Mouse (Mus musculus): Measurements from ENCODE around the gene Tmem259. TPM values are rescaled to one million over a fixed set of nuclear protein-coding genes. Genes with fewer than 3 reads are reported as not detected.

Tmem259 gene
- polyA plus RNA-seq, 1 experiment from 2014 or later: 20.3 TPM

DNA sequence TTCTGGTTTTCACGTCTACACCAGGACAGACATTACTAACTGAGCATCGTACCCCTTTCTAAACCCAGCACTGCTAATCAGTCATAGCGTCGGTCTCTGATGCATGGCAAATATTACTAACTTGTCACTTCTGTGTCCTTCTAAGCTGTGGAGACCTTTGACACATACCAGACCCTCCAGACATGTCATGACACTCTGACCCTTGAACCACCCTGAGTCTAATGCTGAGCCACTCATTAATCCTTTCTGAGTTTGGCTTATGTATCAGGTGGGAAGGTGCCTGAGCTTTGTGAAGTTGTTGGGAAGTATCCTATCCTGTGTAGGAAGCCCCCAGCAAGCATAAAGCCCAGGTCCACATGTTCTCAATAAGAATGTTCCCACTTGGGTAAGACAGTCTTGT is 34.3 kb downstream of the Tmem259 start:
- H3K27ac ChIP-seq (replicated peaks in 1 of 2; ENCODE audit: control insufficient read depth in 1 of 2, insufficient read depth in 1 of 2, low read depth in 2 of 2, low read length in 2 of 2): no peak overlapping the region
- H3K4me3 ChIP-seq (ENCODE audit: control insufficient read depth in 1 of 2, insufficient read depth in 1 of 2, low read depth in 1 of 2, low read length in 2 of 2): no peak overlapping the region
- H3K36me3 ChIP-seq (ENCODE audit: control insufficient read depth, insufficient read depth, low read length): peaks cover 52% of the 10 kb centered on the region
- no peak overlapping the region for H3K4me2 ChIP-seq (ENCODE audit: low read length)
- H3K9ac ChIP-seq (ENCODE audit: low read length): no peak overlapping the region
- ATAC-seq (ENCODE audit: insufficient number of reproducible peaks, insufficient read depth, low FRiP score, low read depth): no peak
- no peaks in the 10 kb centered on the region for H3K27me3 ChIP-seq (ENCODE audit: control insufficient read depth, insufficient read depth, low read length)
- H3K4me1 ChIP-seq (ENCODE audit: control insufficient read depth in 2 of 2, insufficient read depth in 2 of 2, low read length in 2 of 2): peaks cover 20% of the 10 kb centered on the region in 2 experiments
- 60% methylated on average over 4 of the region's 4 CpGs for WGBS
- H3K9me3 ChIP-seq (ENCODE audit: control insufficient read depth, low read length): no peaks in the 10 kb centered on the region

DNA sequence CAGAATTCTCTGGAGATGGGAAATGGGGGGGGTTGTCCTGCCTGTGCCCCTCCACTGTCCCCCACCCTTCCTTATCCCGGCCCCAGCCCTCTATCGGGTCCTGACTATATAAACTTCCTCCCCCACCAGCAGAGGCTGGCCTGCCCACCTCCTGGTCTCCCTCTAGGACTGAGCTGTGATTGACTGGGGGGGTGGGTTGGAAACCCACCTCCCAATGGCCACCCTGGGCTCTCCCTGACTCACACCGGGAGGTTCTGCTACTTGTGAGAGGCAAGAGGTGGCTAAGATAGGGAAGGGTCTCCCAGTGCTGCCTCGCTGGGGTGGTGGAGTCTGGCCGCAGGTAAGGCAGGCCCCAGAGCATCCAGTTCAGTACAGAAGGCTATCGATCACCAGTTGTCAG is 36.6 kb downstream of the Tmem259 start:
- Histone ChIP-seq H3K4me3 (ENCODE audit: control insufficient read depth in 1 of 2, insufficient read depth in 1 of 2, low read depth in 1 of 2, low read length in 2 of 2) (no peak overlapping the region), H3K9ac (ENCODE audit: low read length) (no peak overlapping the region), H3K4me2 (ENCODE audit: low read length) (no peak overlapping the region)

DNA sequence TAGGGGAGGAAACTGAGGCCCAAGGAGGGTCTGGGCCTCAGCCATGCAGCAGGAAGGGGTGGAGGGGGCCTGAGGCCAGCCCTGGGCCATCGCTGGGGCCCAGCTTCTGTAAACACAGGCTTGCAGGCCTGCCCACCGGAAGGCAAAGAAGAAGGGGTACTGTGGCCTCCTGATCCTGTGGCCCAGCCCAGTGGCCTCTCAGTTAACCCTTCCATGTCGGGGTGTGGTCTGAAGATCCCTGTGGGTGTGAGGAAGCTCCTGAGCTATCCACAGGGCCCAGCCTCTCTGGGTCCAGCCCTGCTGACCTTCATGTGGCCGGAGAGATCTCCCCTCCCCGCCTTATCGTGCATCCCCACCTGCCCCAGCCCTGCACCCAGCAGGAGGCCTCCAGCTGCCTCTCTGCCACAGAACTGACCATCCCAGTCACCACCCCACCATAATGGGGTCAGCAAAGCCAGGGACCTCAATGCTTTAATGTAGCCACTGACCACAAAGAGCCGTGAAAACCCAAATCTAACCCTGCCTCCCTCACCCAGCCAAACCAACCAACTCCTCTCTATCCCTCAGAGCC is 37.3 kb downstream of the Tmem259 start:
- Histone ChIP-seq H3K27ac (replicated peaks in 1 of 2; ENCODE audit: control insufficient read depth in 1 of 2, insufficient read depth in 1 of 2, low read depth in 2 of 2, low read length in 2 of 2) (0 out of 4 replicates have a peak overlapping the region, but pooled peaks have one; percentile 16 to 24), H3K4me2 (ENCODE audit: low read length) (no peak overlapping the region), H3K9ac (ENCODE audit: low read length) (peak overlapping the region; percentile 53)

More for the DNA sequence above, 36.6 kb downstream of the Tmem259 start:
- H3K36me3 ChIP-seq (ENCODE audit: control insufficient read depth, insufficient read depth, low read length): peaks cover 39% of the 10 kb centered on the region
- no peaks in the 10 kb centered on the region for H3K27me3 ChIP-seq (ENCODE audit: control insufficient read depth, insufficient read depth, low read length)
- 70% methylated on average over 6 of the region's 6 CpGs for WGBS
- peaks cover 20% of the 10 kb centered on the region in 2 experiments for H3K4me1 ChIP-seq (ENCODE audit: control insufficient read depth in 2 of 2, insufficient read depth in 2 of 2, low read length in 2 of 2)
- H3K9me3 ChIP-seq (ENCODE audit: control insufficient read depth, low read length): no peaks in the 10 kb centered on the region
- ATAC-seq (ENCODE audit: insufficient number of reproducible peaks, insufficient read depth, low FRiP score, low read depth): no peak
- no peak overlapping the region for H3K27ac ChIP-seq (replicated peaks in 1 of 2; ENCODE audit: control insufficient read depth in 1 of 2, insufficient read depth in 1 of 2, low read depth in 2 of 2, low read length in 2 of 2)

DNA sequence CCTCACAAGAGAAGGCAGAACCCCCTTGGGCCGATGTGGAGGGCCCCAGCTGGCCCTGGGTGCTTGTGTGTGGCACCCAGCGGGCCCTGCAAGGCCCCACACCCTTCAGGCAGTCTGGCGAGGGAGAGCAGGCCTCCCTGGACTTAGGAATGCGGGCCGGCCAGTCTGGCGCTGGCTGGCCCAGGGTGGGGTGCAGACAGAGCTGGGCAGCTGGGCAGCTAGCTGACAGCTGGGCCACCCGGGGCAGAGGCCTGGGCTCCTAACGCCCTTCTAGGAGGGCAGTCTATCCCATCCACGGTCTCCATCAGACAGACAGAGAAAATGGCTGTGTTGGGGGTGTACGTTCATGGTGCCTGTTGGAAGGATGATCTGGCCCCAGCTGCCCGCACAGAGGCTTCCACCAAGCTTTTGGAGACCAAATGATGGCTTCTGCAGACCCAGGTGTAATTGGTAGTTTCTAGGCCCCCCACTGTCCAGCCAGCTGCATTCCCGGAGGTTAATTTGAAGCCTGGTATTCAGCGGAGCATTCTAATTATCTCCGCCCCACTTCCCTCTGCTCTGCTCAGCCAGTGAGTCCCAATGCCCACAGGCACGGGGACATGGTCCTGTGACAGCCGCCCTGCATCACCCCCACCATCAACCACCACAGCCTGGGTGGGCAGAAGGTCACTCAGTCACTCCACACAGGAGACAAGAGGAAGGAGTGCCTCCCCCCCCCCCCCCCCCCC is 38.5 kb downstream of the Tmem259 start:
- Histone ChIP-seq H3K9ac (ENCODE audit: low read length) (peak overlapping the region; percentile 40; the same call in 1 of the 2 replicates), H3K9me3 (ENCODE audit: control insufficient read depth, low read length) (no peaks in the 10 kb centered on the region), H3K27me3 (ENCODE audit: control insufficient read depth, insufficient read depth, low read length) (no peaks in the 10 kb centered on the region), H3K4me1 (ENCODE audit: control insufficient read depth in 2 of 2, insufficient read depth in 2 of 2, low read length in 2 of 2) (peaks cover 23 to 26% of the 10 kb centered on the region in 2 experiments), H3K27ac (replicated peaks in 1 of 2; ENCODE audit: control insufficient read depth in 1 of 2, insufficient read depth in 1 of 2, low read depth in 2 of 2, low read length in 2 of 2) (no peak overlapping the region; a peak in 1 of 4 replicates), H3K36me3 (ENCODE audit: control insufficient read depth, insufficient read depth, low read length) (peaks cover 27% of the 10 kb centered on the region), H3K4me3 (ENCODE audit: control insufficient read depth in 1 of 2, insufficient read depth in 1 of 2, low read depth in 1 of 2, low read length in 2 of 2) (no peak overlapping the region), H3K4me2 (ENCODE audit: low read length) (peak overlapping the region; percentile 1; the same call in 1 of the 2 replicates)
- 46% methylated on average over 16 of the region's 16 CpGs for WGBS
- ATAC-seq (ENCODE audit: insufficient number of reproducible peaks, insufficient read depth, low FRiP score, low read depth): no peak

More for the DNA sequence above, 37.3 kb downstream of the Tmem259 start:
- Histone ChIP-seq H3K36me3 (ENCODE audit: control insufficient read depth, insufficient read depth, low read length) (peaks cover 38% of the 10 kb centered on the region), H3K4me3 (ENCODE audit: control insufficient read depth in 1 of 2, insufficient read depth in 1 of 2, low read depth in 1 of 2, low read length in 2 of 2) (no peak overlapping the region), H3K9me3 (ENCODE audit: control insufficient read depth, low read length) (no peaks in the 10 kb centered on the region), H3K27me3 (ENCODE audit: control insufficient read depth, insufficient read depth, low read length) (no peaks in the 10 kb centered on the region), H3K4me1 (ENCODE audit: control insufficient read depth in 2 of 2, insufficient read depth in 2 of 2, low read length in 2 of 2) (peaks cover 20% of the 10 kb centered on the region in 2 experiments)
- WGBS: 28% methylated on average over 7 of the region's 7 CpGs
- ATAC-seq (ENCODE audit: insufficient number of reproducible peaks, insufficient read depth, low FRiP score, low read depth): no peak

DNA sequence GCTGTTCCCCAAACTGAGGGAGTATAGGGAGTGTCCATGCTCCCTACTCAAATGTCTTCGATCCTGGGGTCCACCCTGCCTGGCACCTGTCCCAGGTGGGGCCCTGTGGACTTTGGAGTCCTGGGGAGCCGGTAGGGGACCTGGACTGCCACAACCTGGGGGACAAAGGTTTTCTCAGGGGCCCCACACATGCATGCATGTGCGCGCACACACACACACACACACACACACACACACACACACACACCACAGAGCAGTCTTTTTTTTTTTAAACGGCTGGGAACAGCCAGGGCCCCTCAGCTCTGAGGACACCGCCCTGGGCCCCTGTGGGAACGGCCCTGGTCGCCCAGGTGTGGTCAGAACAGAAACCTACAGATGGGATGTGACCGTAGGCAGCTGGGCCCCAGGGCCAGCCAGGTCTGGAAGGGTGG is 40.6 kb downstream of the Tmem259 start:
- Histone ChIP-seq H3K4me2 (ENCODE audit: low read length) (no peak overlapping the region), H3K4me3 (ENCODE audit: control insufficient read depth in 1 of 2, insufficient read depth in 1 of 2, low read depth in 1 of 2, low read length in 2 of 2) (no peak overlapping the region), H3K36me3 (ENCODE audit: control insufficient read depth, insufficient read depth, low read length) (peaks cover 5% of the 10 kb centered on the region; the same call in 1 of the 2 replicates), H3K27ac (replicated peaks in 1 of 2; ENCODE audit: control insufficient read depth in 1 of 2, insufficient read depth in 1 of 2, low read depth in 2 of 2, low read length in 2 of 2) (no peak overlapping the region), H3K27me3 (ENCODE audit: control insufficient read depth, insufficient read depth, low read length) (no peaks in the 10 kb centered on the region), H3K4me1 (ENCODE audit: control insufficient read depth in 2 of 2, insufficient read depth in 2 of 2, low read length in 2 of 2) (peaks cover 34 to 35% of the 10 kb centered on the region in 2 experiments), H3K9me3 (ENCODE audit: control insufficient read depth, low read length) (no peaks in the 10 kb centered on the region), H3K9ac (ENCODE audit: low read length) (no peak overlapping the region)
- WGBS: 82% methylated on average over 9 of the region's 9 CpGs
- ATAC-seq (ENCODE audit: insufficient number of reproducible peaks, insufficient read depth, low FRiP score, low read depth): no peak

DNA sequence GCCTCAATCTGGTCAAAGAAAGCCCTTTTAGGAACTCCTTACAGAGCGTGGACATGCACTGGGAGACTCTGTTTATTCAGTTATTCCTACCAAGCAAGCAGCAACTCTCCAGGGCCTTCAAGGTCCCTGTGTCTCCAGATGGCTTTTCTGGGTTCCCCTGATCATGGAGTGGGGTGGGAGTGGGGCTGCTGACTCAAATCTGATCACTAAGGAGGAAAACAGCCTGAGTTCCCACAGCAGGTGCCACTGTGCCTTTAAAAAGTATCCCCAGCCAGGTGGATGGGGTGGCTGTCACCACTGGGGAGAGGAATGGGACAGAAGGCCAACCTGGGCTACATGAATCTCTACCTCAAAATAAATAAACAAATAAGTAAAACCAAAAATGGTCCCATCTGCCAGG is 41.1 kb downstream of the Tmem259 start:
- Histone ChIP-seq H3K4me3 (ENCODE audit: control insufficient read depth in 1 of 2, insufficient read depth in 1 of 2, low read depth in 1 of 2, low read length in 2 of 2) (no peak overlapping the region), H3K36me3 (ENCODE audit: control insufficient read depth, insufficient read depth, low read length) (0 out of 2 replicates have a peak, but pooled peaks cover 3% of the 10 kb centered on the region), H3K9ac (ENCODE audit: low read length) (no peak overlapping the region), H3K4me2 (ENCODE audit: low read length) (no peak overlapping the region), H3K9me3 (ENCODE audit: control insufficient read depth, low read length) (no peaks in the 10 kb centered on the region), H3K27ac (replicated peaks in 1 of 2; ENCODE audit: control insufficient read depth in 1 of 2, insufficient read depth in 1 of 2, low read depth in 2 of 2, low read length in 2 of 2) (no peak overlapping the region), H3K27me3 (ENCODE audit: control insufficient read depth, insufficient read depth, low read length) (no peaks in the 10 kb centered on the region), H3K4me1 (ENCODE audit: control insufficient read depth in 2 of 2, insufficient read depth in 2 of 2, low read length in 2 of 2) (peaks cover 34 to 39% of the 10 kb centered on the region in 2 experiments)
- 88% methylated on average over 1 of the region's 1 CpGs for WGBS
- no peak for ATAC-seq (ENCODE audit: insufficient number of reproducible peaks, insufficient read depth, low FRiP score, low read depth)

DNA sequence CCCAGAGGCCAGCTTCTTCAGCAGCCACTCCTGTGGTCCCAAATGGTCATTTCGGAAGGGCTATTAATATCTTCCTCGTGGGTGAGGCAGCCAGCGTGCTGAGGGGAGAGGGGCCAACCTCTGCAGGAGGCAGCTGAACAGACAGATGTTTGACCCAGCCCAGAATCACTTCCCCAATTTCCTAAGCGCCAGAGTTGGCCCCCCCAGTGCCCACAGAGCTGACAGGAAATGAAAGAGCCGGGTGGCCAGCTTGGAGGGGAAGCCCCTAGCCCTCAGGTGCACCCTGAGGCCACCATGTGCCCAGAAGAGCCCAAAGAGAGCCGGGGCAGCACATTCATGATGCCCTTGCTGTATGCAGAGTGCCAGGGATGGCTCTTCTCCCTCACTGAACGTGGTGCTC is 43.4 kb downstream of the Tmem259 start:
- Histone ChIP-seq H3K27ac (replicated peaks in 1 of 2; ENCODE audit: control insufficient read depth in 1 of 2, insufficient read depth in 1 of 2, low read depth in 2 of 2, low read length in 2 of 2) (peak overlapping the region in 1 of 2 experiments; percentile 6; a peak in 1 of 4 replicates), H3K4me2 (ENCODE audit: low read length) (peak overlapping the region; percentile 37), H3K9ac (ENCODE audit: low read length) (peak overlapping the region; percentile 12; the same call in 1 of the 2 replicates), H3K4me1 (ENCODE audit: control insufficient read depth in 2 of 2, insufficient read depth in 2 of 2, low read length in 2 of 2) (peaks cover 38 to 46% of the 10 kb centered on the region in 2 experiments), H3K36me3 (ENCODE audit: control insufficient read depth, insufficient read depth, low read length) (0 out of 2 replicates have a peak, but pooled peaks cover 4% of the 10 kb centered on the region), H3K27me3 (ENCODE audit: control insufficient read depth, insufficient read depth, low read length) (no peaks in the 10 kb centered on the region), H3K4me3 (ENCODE audit: control insufficient read depth in 1 of 2, insufficient read depth in 1 of 2, low read depth in 1 of 2, low read length in 2 of 2) (no peak overlapping the region), H3K9me3 (ENCODE audit: control insufficient read depth, low read length) (no peaks in the 10 kb centered on the region)
- WGBS: 46% methylated on average over 7 of the region's 7 CpGs
- no peak for ATAC-seq (ENCODE audit: insufficient number of reproducible peaks, insufficient read depth, low FRiP score, low read depth)

Measured in heart, embryonic 14.5 days (tissue).